Mouse (Mus musculus): ENCODE data around the gene Sec22a.

The Sec22a gene

GRCm38 (mm10) chr16:35363150-35364062 lies at the start of gene Sec22a:
TSS of gene Sec22a (minus strand) at chr16:35363918.
- in situ Hi-C loops (cut with MseI, MboI), result no loop called here

GRCm38 (mm10) chr16:35406706-35407105 lies 43.0 kb upstream of the Sec22a start:
- in situ Hi-C loops (cut with MseI, MboI), result no loop called here

- in situ Hi-C loops (cut with MseI, MboI), result no loop called here
These were observed 42.4 kb upstream of the Sec22a start for GRCm38 (mm10) chr16:35406166-35406565.

GRCm38 (mm10) chr16:35405348-35406080 lies 41.8 kb upstream of the Sec22a start:
- in situ Hi-C loops (cut with MseI, MboI), result no loop called here

- in situ Hi-C loops (cut with MseI, MboI), result no loop called here
These were observed 41.1 kb upstream of the Sec22a start for GRCm38 (mm10) chr16:35404864-35405263.

GRCm38 (mm10) chr16:35403891-35404290 lies 40.2 kb upstream of the Sec22a start:
- in situ Hi-C loops (cut with MseI, MboI), result no loop called here

GRCm38 (mm10) chr16:35403356-35403755 lies 39.6 kb upstream of the Sec22a start:
- in situ Hi-C loops (cut with MseI, MboI), result no loop called here

- in situ Hi-C loops (cut with MseI, MboI), result no loop called here
These were observed 29.1 kb upstream of the Sec22a start for GRCm38 (mm10) chr16:35392813-35393212.

GRCm38 (mm10) chr16:35385654-35386053 lies 21.9 kb upstream of the Sec22a start:
- in situ Hi-C loops (cut with MseI, MboI), result no loop called here

GRCm38 (mm10) chr16:35380048-35380447 lies 16.3 kb upstream of the Sec22a start:
- in situ Hi-C loops (cut with MseI, MboI), result no loop called here

- in situ Hi-C loops (cut with MseI, MboI), result no loop called here
These were observed 15.6 kb upstream of the Sec22a start for GRCm38 (mm10) chr16:35379344-35379743.

GRCm38 (mm10) chr16:35364063-35364428 lies 328 bp upstream of the Sec22a start:
- in situ Hi-C loops (cut with MseI, MboI), result no loop called here

GRCm38 (mm10) chr16:35362221-35362620 lies 1.5 kb downstream of the Sec22a start:
- in situ Hi-C loops (cut with MseI, MboI), result no loop called here

- in situ Hi-C loops (cut with MseI, MboI), result no loop called here
These were observed 3.1 kb downstream of the Sec22a start for GRCm38 (mm10) chr16:35360593-35360992.

- in situ Hi-C loops (cut with MseI, MboI), result no loop called here
These were observed 6.3 kb downstream of the Sec22a start for GRCm38 (mm10) chr16:35357449-35357848.

GRCm38 (mm10) chr16:35330451-35330850 lies 33.3 kb downstream of the Sec22a start:
- in situ Hi-C loops (cut with MseI, MboI), result no loop called here

GRCm38 (mm10) chr16:35319773-35320172 lies 43.9 kb downstream of the Sec22a start:
- in situ Hi-C loops (cut with MseI, MboI), result loop anchor here in 1 of 2 experiments (10.0 kb wide), 1 partner anchor 215 kb away; no protein-coding TSS in a partner anchor

GRCm38 (mm10) chr16:35319335-35319734 lies 44.4 kb downstream of the Sec22a start:
- in situ Hi-C loops (cut with MseI, MboI), result loop anchor here in 1 of 2 experiments (10.0 kb wide), 1 partner anchor 215 kb away; no protein-coding TSS in a partner anchor

- in situ Hi-C loops (cut with MseI, MboI), result loop anchor here in 1 of 2 experiments (10.0 kb wide), 1 partner anchor 216 kb away; no protein-coding TSS in a partner anchor
These were observed 45.3 kb downstream of the Sec22a start for GRCm38 (mm10) chr16:35318397-35318796.

- in situ Hi-C loops (cut with MseI, MboI), result loop anchor here in 1 of 2 experiments (10.0 kb wide), 1 partner anchor 217 kb away; no protein-coding TSS in a partner anchor
These were observed 46.3 kb downstream of the Sec22a start for GRCm38 (mm10) chr16:35317460-35317859.

GRCm38 (mm10) chr16:35316856-35317264 lies 46.9 kb downstream of the Sec22a start:
- in situ Hi-C loops (cut with MseI, MboI), result loop anchor here in 1 of 2 experiments (10.0 kb wide), 1 partner anchor 218 kb away; no protein-coding TSS in a partner anchor

GRCm38 (mm10) chr16:35315496-35315895 lies 48.2 kb downstream of the Sec22a start:
- in situ Hi-C loops (cut with MseI, MboI), result loop anchor here in 1 of 2 experiments (10.0 kb wide), 1 partner anchor 219 kb away; no protein-coding TSS in a partner anchor

Measured in mouse trophoblast stem cell (cell line).